Mouse (Mus musculus) limb, embryonic 14.5 days (tissue): Measurements from ENCODE around the gene Mroh3. TPM values are rescaled to one million over a fixed set of nuclear protein-coding genes. Genes with fewer than 3 reads are reported as not detected.

Source experiments
- ATAC-seq: fragments of 200-750 bp; cut with Nextera tagmentation; 2 replicates; pipeline ENCODE4 v1.8.0; 2017; ENCODE audit warnings: low read depth, moderate number of reproducible peaks, moderate TSS enrichment; ENCODE audit not compliant: low FRiP score
- DNase-seq: peaks from one replicate; pipeline ENCODE4 v3.0.0-alpha.2; 2015; ENCODE audit warnings: low spot score
- H3K27ac ChIP-seq: fragments of 300-500 bp; sonication (generic); replicated peaks from 2 replicates; pipeline ENCODE4 v1.5.1; 2014; ENCODE audit warnings: low read depth, mild to moderate bottlenecking, low read length, moderate library complexity, mixed read lengths
- H3K27me3 ChIP-seq: fragments of 300-500 bp; sonication (generic); 2 replicates; pipeline ENCODE4 v1.6.1; 2014; ENCODE audit warnings: low read length, mixed read lengths; ENCODE audit not compliant: control insufficient read depth, insufficient read depth
- H3K36me3 ChIP-seq: fragments of 300-500 bp; sonication (generic); 2 replicates; pipeline ENCODE4 v1.6.1; 2014; ENCODE audit warnings: mild to moderate bottlenecking, low read length, moderate library complexity, mixed read lengths; ENCODE audit not compliant: control insufficient read depth, insufficient read depth
- H3K4me1 ChIP-seq: fragments of 300-500 bp; sonication (generic); 2 replicates; pipeline ENCODE4 v1.6.1; 2014; ENCODE audit warnings: antibody characterized with exemption, low read length, mixed read lengths; ENCODE audit not compliant: control insufficient read depth, insufficient read depth
- H3K4me2 ChIP-seq: fragments of 300-500 bp; sonication (generic); replicated peaks from 2 replicates; pipeline ENCODE4 v1.6.1; 2014; ENCODE audit warnings: low read depth, mild to moderate bottlenecking, low read length, moderate library complexity; ENCODE audit not compliant: severe bottlenecking
- H3K4me3 ChIP-seq: fragments of 300-500 bp; sonication (generic); replicated peaks from 2 replicates; pipeline ENCODE4 v1.5.1; 2014; ENCODE audit warnings: low read length
- H3K9ac ChIP-seq: fragments of 300-500 bp; sonication (generic); 2 replicates; pipeline ENCODE4 v1.6.1; 2014; ENCODE audit warnings: mild to moderate bottlenecking, low read depth, low read length, moderate library complexity; ENCODE audit not compliant: severe bottlenecking
- H3K9me3 ChIP-seq: fragments of 300-500 bp; sonication (generic); 2 replicates; pipeline ENCODE4 v1.6.1; 2016; ENCODE audit warnings: low read length; ENCODE audit not compliant: control insufficient read depth
- POLR2A ChIP-seq: fragments of 200-500 bp; IDR thresholded peaks from 2 replicates; pipeline ENCODE4 v1.8.0; 2012; ENCODE audit warnings: inconsistent platforms, mild to moderate bottlenecking, moderate library complexity, borderline replicate concordance; ENCODE audit not compliant: insufficient read depth, insufficient read length; ENCODE audit errors: extremely low read depth
- WGBS: fragments of 180-500 bp; shearing (Covaris S2); extraction: QIAGEN DNeasy Blood & Tissue Kit; methylation state at CpG from one replicate; pipeline ENCODE4 v1.1.7; 2014; 5-methylcytosine and 5-hydroxymethylcytosine counted together
- polyA plus RNA-seq, 2 experiments: library from polyadenylated mRNA; depleted of rRNA in 1 of 2; stranded (reverse) in 1 of 2; unstranded in 1 of 2; fragments of >200 nt; fragmentation: Nextera tagmentation in 1 of 2; extraction: Ambion mirVana in 1 of 2; gene quantifications; 2 replicates each; pipeline versions ENCODE4 v1.2.1 to v1.2.3; 2012 to 2014

Mroh3 gene
- polyA plus RNA-seq, 2 experiments = 0.17 to 0.68 TPM

DNA sequence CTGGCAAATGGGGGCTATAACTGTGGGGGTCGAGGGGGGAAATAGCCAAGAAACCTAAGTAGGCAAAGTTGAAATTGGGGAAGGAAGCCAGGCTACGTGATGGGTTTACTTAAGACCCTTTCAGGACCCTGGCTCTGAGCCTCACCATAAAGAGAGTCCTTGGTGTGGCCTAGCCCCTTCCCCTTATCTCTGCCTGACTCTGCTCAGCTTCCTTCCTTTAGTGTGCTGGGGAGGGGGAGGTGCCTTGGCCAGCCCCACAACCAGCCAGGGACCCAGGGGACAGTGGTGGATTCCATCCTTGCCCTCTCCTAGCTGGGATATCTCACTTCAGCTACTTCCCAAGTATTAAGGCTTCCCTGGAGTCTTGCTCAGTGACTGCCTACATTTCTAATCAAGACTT lies 78.1 kb downstream of the Mroh3 start:
- H3K9ac ChIP-seq = no peak overlapping the region
- WGBS = 69% methylated on average over 2 of the region's 2 CpGs
- peaks cover 80% of the 10 kb centered on the region for H3K4me1 ChIP-seq
- H3K27ac ChIP-seq = no peak overlapping the region
- no peaks in the 10 kb centered on the region for H3K36me3 ChIP-seq
- H3K9me3 ChIP-seq = no peaks in the 10 kb centered on the region
- H3K4me3 ChIP-seq = no peak overlapping the region
- no peak for DNase-seq
- H3K27me3 ChIP-seq = no peaks in the 10 kb centered on the region
- ATAC-seq = no peak
- no peak for TF ChIP-seq POLR2A
- H3K4me2 ChIP-seq = no peak overlapping the region

DNA sequence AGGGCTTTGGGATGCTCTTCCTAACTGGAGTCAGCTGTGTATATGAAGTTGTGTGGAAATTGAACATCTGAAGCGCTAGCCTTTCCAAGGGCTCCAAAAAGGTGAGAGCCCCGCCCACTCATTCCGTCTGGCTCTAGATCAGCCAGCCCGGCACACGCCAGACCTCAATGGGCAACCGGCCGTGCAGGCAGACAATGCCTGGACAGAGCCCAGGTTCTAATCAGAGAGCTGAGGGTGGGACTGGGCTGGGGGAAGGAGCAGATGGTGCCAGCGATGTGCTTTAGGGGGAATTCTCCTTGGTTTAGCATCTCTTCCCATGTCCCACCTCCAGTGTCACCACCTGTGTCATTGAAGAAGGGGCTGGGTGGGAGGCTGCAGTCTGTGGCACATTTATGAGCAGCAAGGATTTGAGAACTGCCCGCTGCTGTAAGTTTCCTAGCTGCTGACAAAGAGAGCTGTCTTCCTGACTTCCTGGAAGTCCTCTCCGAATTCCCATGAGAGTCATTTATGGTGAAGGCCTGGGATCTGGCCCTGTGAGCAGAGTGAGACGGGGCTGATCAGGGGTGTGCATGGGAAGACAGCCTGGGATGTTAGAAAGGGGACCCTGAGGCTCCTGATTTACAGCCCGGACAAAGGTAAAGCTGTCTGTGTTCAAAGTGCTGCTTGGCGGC lies 78.9 kb downstream of the Mroh3 start:
- WGBS = 32% methylated on average over 13 of the region's 13 CpGs
- Histone ChIP-seq H3K36me3 (no peaks in the 10 kb centered on the region), H3K9ac (no peak overlapping the region), H3K4me2 (peak overlapping the region; percentile 91), H3K4me3 (0 out of 2 replicates have a peak overlapping the region, but pooled peaks have one; percentile 80), H3K27ac (no peak overlapping the region), H3K9me3 (no peaks in the 10 kb centered on the region), H3K4me1 (peaks cover 76% of the 10 kb centered on the region), H3K27me3 (no peaks in the 10 kb centered on the region)
- no peak for TF ChIP-seq POLR2A
- ATAC-seq (no peak), DNase-seq (no peak)

DNA sequence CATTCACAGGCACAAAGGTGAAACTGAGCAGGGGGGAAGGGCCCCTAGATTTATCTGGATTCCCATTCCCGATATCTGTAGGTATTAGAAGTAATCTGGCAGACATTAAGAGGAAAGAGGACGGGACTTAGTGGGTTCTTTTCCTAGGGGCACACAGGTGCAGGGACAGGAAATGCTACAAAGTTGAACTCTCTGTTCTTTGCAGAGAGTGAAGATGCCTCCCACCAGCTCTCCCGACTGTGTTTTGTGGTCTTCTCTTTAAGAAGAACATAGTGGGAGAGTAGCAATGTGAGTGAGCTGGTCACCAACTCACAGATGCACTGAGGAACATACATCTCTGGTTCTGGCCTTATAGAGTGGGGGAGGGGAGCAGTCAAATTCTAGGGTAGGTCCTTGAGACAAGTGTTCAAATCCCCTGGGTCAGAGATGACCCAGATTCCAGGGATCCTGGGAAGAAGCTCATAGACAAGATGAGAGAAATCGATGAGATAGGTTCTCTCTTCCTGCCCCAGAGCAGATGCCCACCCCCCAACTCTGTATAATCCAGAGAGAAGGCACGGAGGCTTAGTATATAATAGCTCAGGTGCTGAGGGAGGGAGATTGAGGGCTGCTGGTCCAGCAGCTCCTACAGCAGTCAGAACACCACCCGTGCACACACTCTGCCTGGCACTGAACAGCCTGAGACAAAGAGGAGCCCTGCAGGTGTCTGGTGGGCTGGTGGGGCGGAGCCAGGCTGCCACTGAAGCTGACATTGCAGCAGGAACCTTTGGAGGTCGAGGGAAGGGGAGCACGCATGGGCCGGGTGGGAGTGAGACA lies 80.0 kb downstream of the Mroh3 start:
- Histone ChIP-seq H3K4me2 (peak overlapping the region; percentile 91), H3K27ac (no peak overlapping the region), H3K9me3 (no peaks in the 10 kb centered on the region), H3K4me3 (peak overlapping the region; percentile 80), H3K36me3 (no peaks in the 10 kb centered on the region), H3K9ac (peak overlapping the region; percentile 77), H3K4me1 (peaks cover 73% of the 10 kb centered on the region), H3K27me3 (no peaks in the 10 kb centered on the region)
- 31% methylated on average over 10 of the region's 10 CpGs for WGBS
- no peak for TF ChIP-seq POLR2A
- no peak for DNase-seq
- ATAC-seq = no peak

Other genes starting within 250 kb of the Mroh3 start
- 0.69 and 0.74 TPM in 2 replicates for gene Igfn1, start 206.5 kb downstream of the Mroh3 start, polyA plus RNA-seq (2012; rRNA removed)
- gene Igfn1, start 206.5 kb downstream of the Mroh3 start, polyA plus RNA-seq (2014; fragmentation: Nextera tagmentation; extraction: Ambion mirVana) = 0.14 and 0.28 TPM in 2 replicates
- gene Tmem9, start 204.7 kb downstream of the Mroh3 start, polyA plus RNA-seq (2012; rRNA removed) = 162 and 190 TPM in 2 replicates
- 98.6 and 111 TPM in 2 replicates for gene Tmem9, start 204.7 kb downstream of the Mroh3 start, polyA plus RNA-seq (2014; fragmentation: Nextera tagmentation; extraction: Ambion mirVana)
- 0.18 and 0.36 TPM in 2 replicates for gene Ascl5, start 162.0 kb downstream of the Mroh3 start, polyA plus RNA-seq (2012; rRNA removed)
- not detected in 2 replicates for gene Ascl5, start 162.0 kb downstream of the Mroh3 start, polyA plus RNA-seq (2014; fragmentation: Nextera tagmentation; extraction: Ambion mirVana)
- 16.6 and 22.4 TPM in 2 replicates for gene Cacna1s, start 160.1 kb downstream of the Mroh3 start, polyA plus RNA-seq (2012; rRNA removed)
- 4.3 and 6.9 TPM in 2 replicates for gene Cacna1s, start 160.1 kb downstream of the Mroh3 start, polyA plus RNA-seq (2014; fragmentation: Nextera tagmentation; extraction: Ambion mirVana)
- gene Kif21b, start 81.4 kb downstream of the Mroh3 start, polyA plus RNA-seq (2012; rRNA removed) = 10.9 and 13.2 TPM in 2 replicates
- gene Kif21b, start 81.4 kb downstream of the Mroh3 start, polyA plus RNA-seq (2014; fragmentation: Nextera tagmentation; extraction: Ambion mirVana) = 3.6 and 3.8 TPM in 2 replicates
- gene Inava, start 21.4 kb upstream of the Mroh3 start, polyA plus RNA-seq (2012; rRNA removed) = 17.3 and 27.6 TPM in 2 replicates
- 16.0 and 19.0 TPM in 2 replicates for gene Inava, start 21.4 kb upstream of the Mroh3 start, polyA plus RNA-seq (2014; fragmentation: Nextera tagmentation; extraction: Ambion mirVana)
- gene Gpr25, start 48.0 kb upstream of the Mroh3 start, polyA plus RNA-seq (2012; rRNA removed) = 0.68 and 0.88 TPM in 2 replicates
- gene Gpr25, start 48.0 kb upstream of the Mroh3 start, polyA plus RNA-seq (2014; fragmentation: Nextera tagmentation; extraction: Ambion mirVana) = 0.21 TPM in 1 of 2 replicates, not detected in the other
- gene Camsap2, start 133.3 kb upstream of the Mroh3 start, polyA plus RNA-seq (2012; rRNA removed) = 13.7 and 15.0 TPM in 2 replicates
- gene Camsap2, start 133.3 kb upstream of the Mroh3 start, polyA plus RNA-seq (2014; fragmentation: Nextera tagmentation; extraction: Ambion mirVana) = 17.2 and 17.7 TPM in 2 replicates
- gene Ddx59, start 202.4 kb upstream of the Mroh3 start, polyA plus RNA-seq (2012; rRNA removed) = 10.4 and 12.3 TPM in 2 replicates
- 18.4 and 22.3 TPM in 2 replicates for gene Ddx59, start 202.4 kb upstream of the Mroh3 start, polyA plus RNA-seq (2014; fragmentation: Nextera tagmentation; extraction: Ambion mirVana)